Mouse (Mus musculus): ENCODE results near the gene Sebox. TPM values are rescaled to one million over a fixed set of nuclear protein-coding genes. Genes with fewer than 3 reads are reported as not detected.

Gene Sebox
- total RNA-seq, 2 experiments from 2014 or later, result 0.98 to 1.2 TPM

GRCm38 (mm10) chr11:78497071-78497541 is 6.1 kb upstream of the Sebox start:
- peak; percentile 46 to 66 for DNase-seq (ENCODE audit: low spot score in 2 of 2)
- intact Hi-C loops (cut with DNase I), result loop anchor here (1.0 kb wide), 1 partner anchor 15 kb away; the partner anchor contains the start of genes Poldip2 and Tmem199

DNA sequence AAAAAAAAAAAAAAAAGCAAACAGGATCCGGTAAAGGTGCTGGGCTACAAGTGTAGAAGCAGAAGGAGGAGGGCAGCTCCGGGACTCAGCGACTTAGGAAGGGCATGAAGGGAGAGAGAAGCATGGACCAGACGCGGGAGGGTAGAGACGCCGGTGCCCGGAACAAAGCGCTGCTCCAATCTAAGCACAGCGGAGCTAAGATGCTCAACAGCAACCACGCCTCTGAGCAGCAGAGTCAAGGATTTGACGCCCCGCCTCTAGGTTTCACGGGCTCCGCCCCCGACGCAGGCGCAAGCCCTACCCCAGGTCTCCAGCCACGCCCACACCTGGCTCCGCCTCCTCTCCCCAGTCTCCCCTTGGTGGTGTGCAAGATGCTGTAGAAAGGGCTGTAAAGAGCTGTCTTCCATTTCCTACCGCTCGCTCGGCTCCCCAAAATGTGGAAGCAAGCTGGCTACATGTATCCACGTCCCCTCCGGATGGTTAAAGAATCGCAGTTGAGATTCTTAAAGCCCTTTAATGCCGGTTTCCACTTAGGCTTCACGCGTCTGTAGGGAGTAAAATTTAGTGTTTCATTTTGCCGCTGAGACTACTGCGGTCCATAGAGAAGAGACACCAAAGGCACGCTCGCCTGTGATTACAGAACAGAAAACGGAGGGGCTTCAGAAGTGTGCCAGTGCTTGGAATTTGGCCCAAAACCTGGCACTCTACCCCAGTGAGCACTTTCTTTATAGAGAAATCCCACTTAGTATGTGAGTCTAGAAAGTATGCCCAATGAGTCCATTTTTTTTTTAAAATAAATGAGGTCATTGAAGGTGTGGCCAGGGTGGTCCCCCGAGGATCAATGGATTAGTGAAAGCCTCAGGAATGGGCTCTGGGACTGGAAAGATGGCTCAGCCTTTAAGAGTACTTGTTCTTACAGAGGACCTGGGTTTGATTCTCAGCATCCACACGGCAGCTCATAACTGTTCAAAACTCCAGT is 5.4 kb upstream of the Sebox start, which contains the start of gene Sarm1:
Gene Sarm1, minus strand, starts transcription at position 211 of the 979 bp plus-strand sequence.
- peak; percentile 93 to 98 for DNase-seq (ENCODE audit: low spot score in 2 of 2)
- intact Hi-C loops (cut with DNase I), result loop anchor here (1.0 kb wide), 1 partner anchor 14 kb away; the partner anchor contains the start of genes Poldip2 and Tmem199

DNA sequence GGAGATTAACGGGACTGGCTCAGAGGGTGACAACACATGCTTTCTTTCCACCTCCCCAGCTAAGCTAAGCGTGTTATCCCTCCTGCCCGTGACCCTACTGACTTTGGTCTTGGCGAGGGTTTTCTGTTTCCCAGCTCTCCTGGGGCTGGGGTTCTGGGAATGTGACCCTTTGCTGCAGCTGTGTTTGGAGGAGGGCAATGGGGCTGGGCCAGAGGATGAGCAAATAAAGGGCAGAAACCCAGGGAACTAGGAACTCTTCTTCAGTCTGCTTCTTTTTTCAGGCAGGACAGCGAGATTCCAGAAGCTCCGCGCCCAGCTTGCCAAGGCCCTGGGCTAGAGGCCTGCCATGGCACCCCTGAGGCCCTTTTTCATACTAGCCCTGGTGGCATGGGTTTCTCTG is 4.2 kb upstream of the Sebox start, which contains the start of gene Vtn:
Gene Vtn, plus strand, starts transcription at position 88 of the 400 bp plus-strand sequence.
- intact Hi-C loops (cut with DNase I), result no loop called here
- no peak for DNase-seq (ENCODE audit: low spot score in 2 of 2)

DNA sequence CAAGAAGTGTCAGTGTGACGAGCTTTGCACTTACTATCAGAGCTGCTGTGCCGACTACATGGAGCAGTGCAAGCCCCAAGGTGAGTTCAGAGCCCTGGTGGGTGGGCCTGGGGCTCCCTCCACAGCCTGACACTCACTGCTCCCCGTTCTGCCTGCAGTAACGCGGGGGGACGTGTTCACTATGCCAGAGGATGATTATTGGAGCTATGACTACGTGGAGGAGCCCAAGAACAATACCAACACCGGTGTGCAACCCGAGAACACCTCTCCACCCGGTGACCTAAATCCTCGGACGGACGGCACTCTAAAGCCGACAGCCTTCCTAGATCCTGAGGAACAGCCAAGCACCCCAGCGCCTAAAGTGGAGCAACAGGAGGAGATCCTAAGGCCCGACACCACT is 3.7 kb upstream of the Sebox start:
- intact Hi-C loops (cut with DNase I), result no loop called here
- no peak for DNase-seq (ENCODE audit: low spot score in 2 of 2)

- DNase-seq (ENCODE audit: low spot score in 2 of 2), result no peak
- intact Hi-C loops (cut with DNase I), result no loop called here
Observed at GRCm38 (mm10) chr11:78500623-78501202, 2.5 kb upstream of the Sebox start.

DNA sequence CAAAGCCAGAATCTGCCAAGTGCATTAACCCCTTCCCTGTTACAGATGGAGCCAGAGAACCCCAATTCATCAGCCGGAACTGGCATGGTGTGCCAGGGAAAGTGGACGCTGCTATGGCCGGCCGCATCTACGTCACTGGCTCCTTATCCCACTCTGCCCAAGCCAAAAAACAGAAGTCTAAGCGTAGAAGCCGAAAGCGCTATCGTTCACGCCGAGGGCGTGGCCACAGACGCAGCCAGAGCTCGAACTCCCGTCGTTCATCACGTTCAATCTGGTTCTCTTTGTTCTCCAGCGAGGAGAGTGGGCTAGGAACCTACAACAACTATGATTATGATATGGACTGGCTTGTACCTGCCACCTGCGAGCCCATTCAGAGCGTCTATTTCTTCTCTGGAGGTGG is 1.7 kb upstream of the Sebox start:
- DNase-seq (ENCODE audit: low spot score in 2 of 2), result no peak
- intact Hi-C loops (cut with DNase I), result no loop called here

- intact Hi-C loops (cut with DNase I), result no loop called here
Observed at GRCm38 (mm10) chr11:78505430-78505829, 2.2 kb downstream of the Sebox start.

GRCm38 (mm10) chr11:78509148-78509547 is 5.9 kb downstream of the Sebox start:
- intact Hi-C loops (cut with DNase I), result no loop called here
- DNase-seq (ENCODE audit: low spot score in 2 of 2), result no peak

More at GRCm38 (mm10) chr11:78505430-78505829, 2.2 kb downstream of the Sebox start:
- no peak for DNase-seq (ENCODE audit: low spot score in 2 of 2)

GRCm38 (mm10) chr11:78512025-78512957 is 9.0 kb downstream of the Sebox start, which contains the start of the genes Tmem199 and Poldip2:
Gene Tmem199 (minus strand): TSS chr11:78512172.
Gene Poldip2 (plus strand): TSS chr11:78512193.
- peak; percentile 90 to 94 for DNase-seq (ENCODE audit: low spot score in 2 of 2)
- intact Hi-C loops (cut with DNase I), result loop anchor here (1.0 kb wide), 2 partner anchors 15 to 24 kb away; partner anchors contain the start of genes Ift20, Sarm1 and Tnfaip1

- intact Hi-C loops (cut with DNase I), result no loop called here
- no peak for DNase-seq (ENCODE audit: low spot score in 2 of 2)
Observed at GRCm38 (mm10) chr11:78513106-78513790, 10.0 kb downstream of the Sebox start.

- intact Hi-C loops (cut with DNase I), result no loop called here
- no peak for DNase-seq (ENCODE audit: low spot score in 2 of 2)
Observed at GRCm38 (mm10) chr11:78515549-78516325, 12.5 kb downstream of the Sebox start.

DNA sequence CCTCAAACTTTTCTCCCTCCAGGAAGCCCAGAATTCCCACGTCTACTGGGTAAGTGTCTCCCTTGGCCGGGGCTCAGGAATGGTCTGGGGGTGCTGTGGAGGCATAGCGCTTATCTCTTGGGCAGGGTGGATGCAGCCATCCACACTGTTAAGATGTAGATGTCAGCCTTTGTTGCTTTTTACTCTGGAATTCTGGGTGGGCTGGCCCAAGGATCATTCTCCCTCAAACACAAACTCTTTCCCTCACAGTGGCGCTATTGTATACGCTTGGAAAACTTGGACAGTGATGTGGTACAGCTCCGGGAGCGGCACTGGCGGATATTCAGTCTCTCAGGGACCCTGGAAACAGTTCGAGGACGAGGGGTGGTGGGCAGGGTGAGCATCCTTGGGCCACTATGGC is 15.7 kb downstream of the Sebox start:
- intact Hi-C loops (cut with DNase I), result no loop called here

GRCm38 (mm10) chr11:78521880-78522279 is 18.6 kb downstream of the Sebox start:
- DNase-seq (ENCODE audit: low spot score in 2 of 2), result no peak
- intact Hi-C loops (cut with DNase I), result no loop called here

More for the DNA sequence above, 15.7 kb downstream of the Sebox start:
- DNase-seq (ENCODE audit: low spot score in 2 of 2), result no peak

GRCm38 (mm10) chr11:78522481-78522997 is 19.3 kb downstream of the Sebox start:
- intact Hi-C loops (cut with DNase I), result no loop called here
- DNase-seq (ENCODE audit: low spot score in 2 of 2), result peak in 1 of 2 experiments; percentile 36

GRCm38 (mm10) chr11:78523241-78523955 is 20.2 kb downstream of the Sebox start:
- intact Hi-C loops (cut with DNase I), result no loop called here
- no peak for DNase-seq (ENCODE audit: low spot score in 2 of 2)

DNA sequence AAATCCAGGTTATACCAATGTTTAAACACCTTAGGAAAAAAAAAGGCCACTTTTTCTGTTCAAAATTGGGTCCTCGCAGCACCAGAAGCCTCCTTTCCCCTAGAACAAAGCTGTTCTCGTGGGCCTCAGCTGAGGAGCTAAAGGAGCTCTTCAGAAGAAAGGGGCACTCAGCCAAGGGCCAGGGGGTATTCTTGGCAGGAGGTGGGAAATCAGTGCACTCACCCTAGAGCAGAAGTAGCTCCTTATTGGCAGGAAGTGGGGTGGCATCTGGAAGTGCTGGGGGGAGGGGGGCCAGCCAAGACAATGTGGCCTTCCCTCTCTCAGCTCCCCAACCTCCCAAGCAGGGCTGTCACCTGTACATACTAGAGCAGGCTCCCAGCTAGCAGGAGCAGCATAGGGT is 21.6 kb downstream of the Sebox start:
- intact Hi-C loops (cut with DNase I), result no loop called here
- no peak for DNase-seq (ENCODE audit: low spot score in 2 of 2)

GRCm38 (mm10) chr11:78528714-78529113 is 25.5 kb downstream of the Sebox start:
- no peak for DNase-seq (ENCODE audit: low spot score in 2 of 2)
- intact Hi-C loops (cut with DNase I), result no loop called here
